Mouse (Mus musculus): Measurements from ENCODE around the gene Slc22a2.

DNA sequence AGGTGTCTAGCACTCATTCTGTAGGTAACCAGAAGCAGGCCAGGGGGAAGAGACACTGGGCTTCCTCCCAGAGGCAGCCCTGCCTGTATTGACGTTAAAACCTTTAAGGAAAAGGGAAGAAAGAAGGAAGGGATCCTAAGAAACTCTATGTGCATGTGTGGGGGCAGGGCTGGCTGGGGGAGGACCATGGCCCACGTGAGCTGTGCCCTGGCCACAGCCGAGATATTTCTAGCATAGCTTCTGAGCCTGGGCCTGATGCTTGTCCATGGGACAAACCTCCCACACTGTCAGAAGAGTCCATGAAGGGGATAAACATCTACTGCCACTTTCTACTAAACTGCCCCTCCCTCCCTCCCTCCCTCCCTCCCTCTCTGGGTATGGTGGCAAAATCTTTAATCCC, 89.9 kb downstream of the Slc22a2 start:
- TF ChIP-seq ZNF384 (IDR thresholded peaks at IDR 0.05; ENCODE audit: low read depth, low read length) (no peak), MAFK (IDR thresholded peaks at IDR 0.05; ENCODE audit: insufficient read depth, low read depth, low read length) (no peak), CHD2 (IDR thresholded peaks at IDR 0.05; ENCODE audit: low read depth, low read length) (no peak)
